Mouse (Mus musculus) liver, embryonic 13.5 days (tissue): ENCODE results near the gene Fgf14. TPM values are rescaled to one million over a fixed set of nuclear protein-coding genes. Genes with fewer than 3 reads are reported as not detected.
"Not testable (repeated sequence)": the region's sequence is repeated elsewhere in the genome, so short reads cannot be mapped to it uniquely, and the experiment has no call there.

ENCODE experiments used
- ATAC-seq: fragments of 200-750 bp; cut with Nextera tagmentation; 2 replicates; pipeline ENCODE4 v1.8.0; 2017; ENCODE audit warnings: low read depth, mild to moderate bottlenecking, moderate number of reproducible peaks, moderate library complexity
- DNase-seq: peaks from one replicate; pipeline ENCODE4 v3.0.0; 2022
- H3K27ac ChIP-seq: fragments of 300-500 bp; sonication (generic); 2 replicates; pipeline ENCODE4 v1.5.1; 2015; ENCODE audit warnings: moderate library complexity, mild to moderate bottlenecking, inconsistent platforms
- H3K27me3 ChIP-seq: fragments of 300-500 bp; sonication (generic); 2 replicates; pipeline ENCODE4 v1.6.1; 2015; ENCODE audit warnings: mild to moderate bottlenecking, inconsistent platforms
- H3K36me3 ChIP-seq: fragments of 300-500 bp; sonication (generic); 2 replicates; pipeline ENCODE4 v1.6.1; 2015; ENCODE audit warnings: mild to moderate bottlenecking, inconsistent platforms
- H3K4me1 ChIP-seq: fragments of 300-500 bp; sonication (generic); replicated peaks from 2 replicates; pipeline ENCODE4 v1.6.1; 2015; ENCODE audit warnings: inconsistent platforms
- H3K4me2 ChIP-seq: fragments of 300-500 bp; sonication (generic); 2 replicates; pipeline ENCODE4 v1.6.1; 2015; ENCODE audit warnings: inconsistent platforms, mild to moderate bottlenecking, moderate library complexity
- H3K4me3 ChIP-seq: fragments of 300-500 bp; sonication (generic); replicated peaks from 2 replicates; pipeline ENCODE4 v1.5.1; 2015; ENCODE audit warnings: mild to moderate bottlenecking, inconsistent platforms
- H3K9ac ChIP-seq: fragments of 300-500 bp; sonication (generic); 2 replicates; pipeline ENCODE4 v1.6.1; 2015; ENCODE audit warnings: mild to moderate bottlenecking, inconsistent platforms
- H3K9me3 ChIP-seq: fragments of 300-500 bp; sonication (generic); replicated peaks from 2 replicates; pipeline ENCODE4 v1.6.1; 2016; ENCODE audit warnings: inconsistent platforms
- WGBS: fragments of 180-500 bp; shearing (Covaris S2); methylation state at CpG from one replicate; pipeline ENCODE4 v1.1.7; 2015; ENCODE audit not compliant: insufficient replicate concordance; 5-methylcytosine and 5-hydroxymethylcytosine counted together
- polyA plus RNA-seq: library from polyadenylated mRNA; unstranded; fragments of >200 nt; fragmentation: Nextera tagmentation; extraction: Ambion mirVana; gene quantifications from 2 replicates; pipeline ENCODE4 v1.2.1, GENCODE M21; 2015

The Fgf14 gene
- polyA plus RNA-seq, 1 experiment from 2014 or later, result 0.02 TPM

DNA sequence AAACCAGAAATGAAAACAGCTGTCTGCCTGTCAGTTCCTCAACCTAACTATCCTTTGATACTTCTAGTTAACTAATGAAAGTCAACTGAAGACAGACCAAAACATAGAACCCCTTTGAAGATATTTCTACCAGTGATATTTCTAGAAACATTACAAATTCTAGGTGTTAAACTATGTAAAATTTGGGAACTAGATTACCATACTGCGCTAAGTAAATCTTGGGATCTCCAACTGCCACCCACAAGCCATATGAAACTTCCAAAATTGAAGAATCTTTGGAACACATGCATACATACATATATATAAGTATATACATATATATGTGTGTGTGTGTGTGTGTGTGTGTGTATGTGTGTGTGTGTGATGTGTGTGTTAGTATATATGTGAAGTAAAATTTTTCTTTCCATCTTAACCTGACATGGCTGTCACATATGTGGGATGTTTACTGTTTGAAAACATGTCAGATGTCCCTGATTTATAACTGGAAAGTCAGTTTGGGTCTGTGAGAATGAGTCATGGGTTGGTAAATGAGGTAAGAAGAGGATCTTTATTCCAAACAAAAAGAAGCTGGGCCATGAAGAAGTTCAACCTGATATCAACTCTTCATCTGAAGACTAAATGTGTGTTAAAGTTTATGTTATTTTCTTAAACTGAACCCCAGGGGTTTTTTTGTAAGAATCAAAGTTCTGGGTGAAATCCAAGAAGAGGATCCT, 71.7 kb downstream of the Fgf14 start:
- Histone ChIP-seq H3K4me1 (no peaks in the 10 kb centered on the region), H3K9me3 (no peaks in the 10 kb centered on the region), H3K4me2 (no peak overlapping the region), H3K27me3 (no peaks in the 10 kb centered on the region), H3K4me3 (no peak overlapping the region), H3K27ac (no peak overlapping the region), H3K36me3 (no peaks in the 10 kb centered on the region), H3K9ac (no peak overlapping the region)
- WGBS, result 63% methylated on average over 1 of the region's 1 CpGs
- DNase-seq, result no peak
- ATAC-seq, result no peak

DNA sequence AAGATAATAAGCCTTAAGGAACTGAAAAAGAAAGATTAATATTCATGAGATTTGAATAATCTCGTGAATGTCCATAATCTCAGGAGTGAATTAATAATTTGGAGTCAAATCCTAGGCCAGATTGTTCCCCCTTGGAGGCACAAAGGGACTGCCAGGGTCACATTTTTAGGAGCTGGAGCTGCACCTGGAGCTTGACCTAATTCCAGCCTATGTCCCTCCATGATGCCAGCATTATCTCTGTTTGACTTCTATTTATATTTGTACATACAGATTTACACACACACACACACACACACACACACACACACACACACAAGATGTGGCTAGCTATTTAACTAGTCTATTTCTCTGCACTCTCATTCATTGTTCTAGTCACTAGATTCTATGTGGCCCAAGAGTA, 100.4 kb downstream of the Fgf14 start:
- WGBS, result 43% methylated on average over 1 of the region's 1 CpGs
- ATAC-seq, result no peak
- no peak overlapping the region for H3K4me2 ChIP-seq

DNA sequence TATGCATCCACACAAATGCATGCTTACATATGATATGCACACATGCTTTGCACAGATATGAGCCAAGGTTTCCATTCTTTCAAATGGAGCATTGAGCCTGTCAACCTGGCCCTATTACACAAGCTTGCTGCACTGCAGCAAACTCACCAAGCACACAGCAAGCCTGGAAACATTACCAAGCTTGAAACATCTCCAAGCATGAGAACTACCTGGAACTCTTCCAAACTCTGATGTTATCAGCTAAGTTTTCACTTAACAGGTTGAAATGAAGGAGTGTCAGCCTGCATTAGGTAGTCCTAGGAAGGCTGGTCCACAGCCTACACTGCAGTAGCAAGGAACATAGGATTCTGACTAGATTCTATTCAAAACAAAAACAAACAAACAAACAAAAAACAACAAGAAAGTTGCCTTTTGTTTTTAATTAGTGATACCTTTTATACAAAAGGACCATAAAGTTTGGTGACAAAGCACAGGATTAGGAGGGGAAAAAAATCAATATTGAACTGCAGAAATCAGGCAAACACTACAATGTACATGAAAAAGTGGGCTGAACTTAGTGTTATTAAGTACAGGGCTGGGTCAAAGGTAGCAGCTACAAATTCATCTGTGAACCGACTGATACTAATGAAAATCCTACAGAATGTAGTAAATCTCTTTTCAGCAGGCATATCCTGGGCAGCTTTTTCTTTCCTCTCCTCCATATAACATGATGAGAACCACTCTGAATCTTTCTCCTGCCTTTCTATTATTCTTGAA, 101.6 kb downstream of the Fgf14 start:
- no peak overlapping the region for H3K27ac ChIP-seq
- 0 out of 2 replicates have a peak, but pooled peaks have one; percentile 15 for ATAC-seq
- no peak overlapping the region for H3K9ac ChIP-seq
- no peak overlapping the region for H3K4me2 ChIP-seq
- H3K36me3 ChIP-seq, result no peaks in the 10 kb centered on the region
- H3K4me1 ChIP-seq, result no peaks in the 10 kb centered on the region
- H3K4me3 ChIP-seq, result no peak overlapping the region
- no peaks in the 10 kb centered on the region for H3K27me3 ChIP-seq
- DNase-seq, result no peak
- 58% methylated on average over 1 of the region's 1 CpGs for WGBS
- H3K9me3 ChIP-seq, result no peaks in the 10 kb centered on the region

More for the DNA sequence above, 100.4 kb downstream of the Fgf14 start:
- Histone ChIP-seq H3K4me1 (no peaks in the 10 kb centered on the region), H3K9me3 (no peaks in the 10 kb centered on the region), H3K9ac (no peak overlapping the region), H3K27me3 (no peaks in the 10 kb centered on the region), H3K36me3 (no peaks in the 10 kb centered on the region), H3K27ac (no peak overlapping the region), H3K4me3 (no peak overlapping the region)
- no peak for DNase-seq

DNA sequence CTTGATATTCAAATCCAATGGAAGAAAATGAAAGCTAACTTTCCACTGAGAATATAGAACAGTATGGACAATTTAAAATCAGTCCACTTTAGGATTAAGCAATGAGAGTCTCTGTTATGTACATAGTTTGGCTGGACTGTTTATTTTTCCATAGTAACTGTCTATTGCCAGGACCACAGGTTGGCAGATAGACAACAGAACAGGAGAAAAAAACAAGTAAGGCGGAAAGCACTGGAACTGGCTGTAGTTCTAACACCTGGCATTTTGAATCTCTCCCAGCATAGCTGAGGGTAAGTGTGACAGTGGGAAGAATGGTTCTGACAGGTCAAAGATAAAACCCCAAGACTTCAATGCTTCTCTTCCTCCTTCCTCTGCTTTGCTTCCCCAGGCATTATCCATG, 110.5 kb downstream of the Fgf14 start:
- Histone ChIP-seq H3K36me3 (no peaks in the 10 kb centered on the region), H3K4me2 (no peak overlapping the region), H3K9ac (no peak overlapping the region), H3K27ac (no peak overlapping the region), H3K4me1 (no peaks in the 10 kb centered on the region), H3K27me3 (no peaks in the 10 kb centered on the region), H3K4me3 (no peak overlapping the region), H3K9me3 (no peaks in the 10 kb centered on the region)
- ATAC-seq, result no peak
- DNase-seq, result no peak
- WGBS, result 71% methylated on average over 1 of the region's 1 CpGs

DNA sequence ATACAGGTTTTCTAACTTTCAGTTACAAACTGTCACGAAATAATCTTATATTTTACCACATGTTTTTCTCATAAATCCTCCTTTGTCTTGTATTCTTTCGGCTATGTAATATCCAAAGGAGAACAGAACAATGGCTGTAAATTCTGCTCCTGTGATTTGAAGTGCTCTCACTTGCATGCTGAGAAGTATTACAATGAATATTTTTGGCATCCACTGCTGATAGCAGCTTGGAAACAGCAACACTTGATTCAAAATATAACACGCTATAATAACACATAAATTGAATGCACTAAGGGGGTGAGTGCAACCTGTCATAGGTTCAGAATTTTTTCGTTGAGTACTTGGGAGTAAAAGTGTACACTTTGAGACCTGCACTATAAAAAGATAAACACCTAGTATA, 115.4 kb downstream of the Fgf14 start:
- H3K9ac ChIP-seq, result no peak overlapping the region
- H3K36me3 ChIP-seq, result no peaks in the 10 kb centered on the region
- DNase-seq (no peak), ATAC-seq (no peak)
- H3K27me3 ChIP-seq, result no peaks in the 10 kb centered on the region
- no peak overlapping the region for H3K27ac ChIP-seq
- no peaks in the 10 kb centered on the region for H3K9me3 ChIP-seq
- 52% methylated on average over 4 of the region's 4 CpGs for WGBS
- H3K4me1 ChIP-seq, result no peaks in the 10 kb centered on the region
- no peak overlapping the region for H3K4me2 ChIP-seq
- no peak overlapping the region for H3K4me3 ChIP-seq

DNA sequence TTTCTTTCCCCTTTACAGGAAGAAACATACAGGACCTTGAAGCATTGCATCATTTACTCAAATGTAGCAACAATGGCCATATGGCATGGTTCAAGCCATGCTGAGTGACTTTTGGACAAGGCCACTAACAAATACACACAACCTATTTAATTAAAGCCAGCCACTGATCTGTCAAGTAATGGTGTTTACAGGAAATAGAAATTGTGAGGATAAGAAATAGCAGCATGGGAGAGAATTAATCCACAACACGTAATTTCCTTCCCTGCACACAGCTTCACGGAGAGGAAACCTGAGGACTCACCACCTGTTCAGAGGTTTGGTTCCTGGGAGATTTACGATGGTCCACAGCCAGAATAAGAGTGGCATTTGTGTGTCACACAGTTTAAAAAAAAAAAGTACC, 140.8 kb downstream of the Fgf14 start:
- Histone ChIP-seq H3K4me1 (no peaks in the 10 kb centered on the region), H3K27me3 (no peaks in the 10 kb centered on the region), H3K4me2 (no peak overlapping the region), H3K9me3 (no peaks in the 10 kb centered on the region), H3K9ac (no peak overlapping the region), H3K4me3 (no peak overlapping the region), H3K27ac (no peak overlapping the region), H3K36me3 (no peaks in the 10 kb centered on the region)
- 49% methylated on average over 3 of the region's 3 CpGs for WGBS
- ATAC-seq (no peak), DNase-seq (no peak)

DNA sequence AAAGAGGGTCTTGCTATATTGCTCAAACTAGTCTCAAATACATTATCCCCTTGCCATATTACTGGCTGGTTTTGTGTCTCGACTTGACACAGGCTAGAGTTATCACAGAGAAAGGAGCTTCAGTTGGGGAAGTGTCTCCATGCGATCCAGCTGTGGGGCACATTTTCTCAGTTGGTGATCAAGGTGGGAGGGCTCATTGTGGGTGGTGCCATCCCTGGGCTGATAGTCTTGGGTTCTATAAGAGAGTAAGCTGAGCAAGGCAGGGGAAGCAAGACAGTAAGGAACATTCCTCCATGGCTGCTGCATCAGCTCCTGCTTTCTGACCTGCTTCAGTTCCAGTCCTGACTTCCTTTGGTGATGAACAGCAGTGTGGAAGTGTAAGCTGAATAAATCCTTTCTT, 141.6 kb downstream of the Fgf14 start:
- not testable (repeated sequence) for H3K9me3 ChIP-seq, ATAC-seq, H3K27me3 ChIP-seq, H3K4me1 ChIP-seq, H3K4me2 ChIP-seq, H3K27ac ChIP-seq, H3K36me3 ChIP-seq, H3K9ac ChIP-seq, H3K4me3 ChIP-seq, DNase-seq
- 55% methylated on average over 2 of the region's 2 CpGs for WGBS

DNA sequence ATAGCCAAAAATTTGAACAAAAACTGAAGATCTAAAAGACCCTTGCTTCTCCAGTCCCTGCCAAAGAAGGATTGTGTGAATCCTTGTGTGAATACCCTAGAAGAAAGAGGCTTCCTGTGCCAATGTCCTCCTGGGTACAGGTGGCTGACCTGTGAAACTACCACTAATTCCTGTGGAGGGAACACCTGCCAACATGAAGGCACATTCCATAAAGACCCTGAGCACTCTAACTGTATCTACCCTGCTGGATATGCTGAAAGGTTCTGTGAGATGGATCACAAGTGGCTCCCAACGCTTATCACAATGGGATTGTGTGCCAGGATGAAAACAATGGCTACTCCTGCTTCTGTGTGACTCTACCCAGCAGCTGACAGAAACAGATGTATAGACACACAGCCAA, 144.9 kb downstream of the Fgf14 start:
- H3K27me3 ChIP-seq, result no peaks in the 10 kb centered on the region
- no peaks in the 10 kb centered on the region for H3K9me3 ChIP-seq
- ATAC-seq (no peak), DNase-seq (no peak)
- no peak overlapping the region for H3K4me2 ChIP-seq
- H3K4me3 ChIP-seq, result no peak overlapping the region
- H3K27ac ChIP-seq, result no peak overlapping the region
- no peaks in the 10 kb centered on the region for H3K36me3 ChIP-seq
- H3K4me1 ChIP-seq, result no peaks in the 10 kb centered on the region
- WGBS, result 31% methylated on average over 1 of the region's 1 CpGs
- H3K9ac ChIP-seq, result no peak overlapping the region

DNA sequence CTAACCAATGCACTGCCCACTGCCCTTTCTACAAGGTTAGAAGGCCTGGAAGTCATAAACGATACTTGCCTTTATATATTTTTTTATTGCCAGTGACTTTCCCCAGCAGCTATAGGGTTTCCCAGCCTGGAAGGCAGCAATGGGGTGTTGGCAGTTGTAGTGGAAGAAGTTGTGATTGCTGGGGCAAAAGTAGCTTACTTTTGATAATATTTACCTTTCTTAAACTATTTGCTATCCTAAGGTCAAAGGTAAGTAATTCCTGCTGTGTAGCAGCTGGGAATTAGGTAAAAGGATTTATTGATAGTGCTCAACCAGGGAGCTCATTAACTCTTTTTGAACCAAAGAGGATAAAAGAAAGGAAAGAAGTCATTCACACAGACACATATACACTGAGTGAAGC, 164.9 kb downstream of the Fgf14 start:
- no peak overlapping the region for H3K9ac ChIP-seq
- H3K4me1 ChIP-seq, result no peaks in the 10 kb centered on the region
- H3K27ac ChIP-seq, result no peak overlapping the region
- no peak for DNase-seq
- H3K4me2 ChIP-seq, result no peak overlapping the region
- H3K4me3 ChIP-seq, result no peak overlapping the region
- WGBS, result 76% methylated on average over 1 of the region's 1 CpGs
- H3K9me3 ChIP-seq, result no peaks in the 10 kb centered on the region
- no peaks in the 10 kb centered on the region for H3K27me3 ChIP-seq
- no peaks in the 10 kb centered on the region for H3K36me3 ChIP-seq
- no peak for ATAC-seq

DNA sequence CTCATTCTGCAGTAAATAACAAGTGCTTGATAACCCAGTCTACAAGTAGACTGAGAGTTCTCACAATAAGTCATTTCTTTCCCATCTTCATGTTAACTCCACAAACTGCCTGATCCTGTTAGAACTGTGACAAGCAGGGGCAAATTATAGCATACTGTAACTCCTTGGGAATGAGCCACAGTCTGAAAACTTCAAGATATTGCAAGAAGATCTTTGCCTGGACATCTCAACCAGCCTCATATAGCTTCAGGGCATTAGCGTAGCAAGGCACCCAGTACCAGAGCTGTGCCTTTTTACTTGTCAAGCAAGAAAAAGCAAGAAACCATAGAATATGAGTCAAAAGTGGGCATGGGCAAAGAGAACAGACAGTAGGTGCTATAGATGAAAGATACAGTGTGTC, 188.0 kb downstream of the Fgf14 start:
- H3K27ac ChIP-seq, result no peak overlapping the region
- H3K9ac ChIP-seq, result no peak overlapping the region
- no peaks in the 10 kb centered on the region for H3K27me3 ChIP-seq
- ATAC-seq, result no peak
- no peaks in the 10 kb centered on the region for H3K4me1 ChIP-seq
- DNase-seq, result no peak
- 81% methylated on average over 1 of the region's 1 CpGs for WGBS
- H3K9me3 ChIP-seq, result no peaks in the 10 kb centered on the region
- H3K4me3 ChIP-seq, result no peak overlapping the region
- no peaks in the 10 kb centered on the region for H3K36me3 ChIP-seq
- H3K4me2 ChIP-seq, result no peak overlapping the region

DNA sequence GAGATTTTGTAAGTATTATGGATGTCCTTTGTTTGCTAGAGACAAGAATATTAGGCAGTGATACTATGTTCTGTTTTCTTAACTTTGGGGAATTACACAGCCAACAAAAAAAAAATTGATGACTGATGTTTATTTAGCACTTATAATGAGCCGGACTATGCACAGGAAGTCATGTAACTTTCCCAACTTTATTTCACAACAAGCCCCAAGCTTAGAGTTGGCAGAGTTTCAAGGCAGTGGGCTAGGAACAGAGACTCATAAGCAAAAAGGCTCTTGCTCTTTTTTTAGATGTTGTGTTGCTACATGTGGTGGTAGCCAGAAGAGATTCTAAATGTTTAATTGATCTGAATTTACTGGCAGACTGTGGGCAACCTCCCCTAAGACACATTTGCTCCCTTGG, 191.7 kb downstream of the Fgf14 start:
- Histone ChIP-seq H3K36me3 (no peaks in the 10 kb centered on the region), H3K27me3 (no peaks in the 10 kb centered on the region), H3K9me3 (no peaks in the 10 kb centered on the region), H3K4me3 (no peak overlapping the region), H3K4me2 (no peak overlapping the region), H3K27ac (no peak overlapping the region), H3K4me1 (no peaks in the 10 kb centered on the region), H3K9ac (no peak overlapping the region)
- no peak for DNase-seq
- WGBS, result 50% methylated on average over 1 of the region's 1 CpGs
- ATAC-seq, result no peak
